Mouse (Mus musculus): ENCODE data around the gene Acsf3.

GRCm38 (mm10) chr8:122728630-122729029, 46.7 kb upstream of the Acsf3 start:
- TF ChIP-seq POLR2A (IDR thresholded peaks at IDR 0.05; ENCODE audit: low read depth, low read length) (no peak), CTCF (IDR thresholded peaks at IDR 0.05; ENCODE audit: extremely low read depth, insufficient read length, insufficient replicate concordance, low read depth, low read length) (no peak)
